Mouse (Mus musculus): ENCODE data around the gene Borcs5.

Borcs5 gene

DNA sequence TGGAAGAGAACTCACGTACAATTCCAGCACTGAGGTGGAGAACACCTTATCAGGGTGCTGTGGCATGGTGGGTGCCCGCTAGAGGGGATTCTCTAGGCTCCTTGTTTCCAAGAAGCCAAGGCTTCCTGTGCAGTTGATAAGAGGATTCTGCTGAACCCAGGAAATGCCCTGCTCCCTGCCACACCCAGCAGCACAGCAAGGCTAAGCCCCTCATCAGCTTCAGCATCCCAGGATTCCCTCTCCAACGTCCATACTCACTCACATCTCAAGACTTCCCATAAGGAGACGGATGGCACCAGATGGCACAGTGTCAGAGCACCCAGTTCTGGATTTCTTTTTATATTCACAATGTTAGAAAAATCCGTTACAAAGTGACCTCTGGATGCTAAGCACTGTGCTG is 79.8 kb downstream of the Borcs5 start:
- no peak for DNase-seq

DNA sequence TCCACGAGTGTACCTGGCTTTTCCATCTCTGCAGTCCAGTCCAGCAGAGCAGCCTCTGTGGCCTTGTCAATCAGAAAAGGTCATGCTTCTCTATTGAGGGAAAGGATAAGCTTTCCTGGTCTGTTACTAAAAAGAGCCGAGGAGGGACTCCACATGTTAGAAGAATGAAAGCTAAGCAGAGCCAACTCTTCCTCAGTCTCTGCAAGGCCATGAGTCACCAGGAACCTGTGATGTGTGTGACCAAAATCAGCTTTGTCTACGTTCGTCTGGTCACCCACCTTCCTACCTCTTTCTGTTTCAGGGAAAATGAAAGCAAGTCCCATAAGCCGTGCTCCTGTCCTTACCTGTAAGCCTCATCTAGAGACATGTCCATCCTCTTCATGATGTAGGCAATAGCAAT is 80.8 kb downstream of the Borcs5 start:
- DNase-seq: no peak

DNA sequence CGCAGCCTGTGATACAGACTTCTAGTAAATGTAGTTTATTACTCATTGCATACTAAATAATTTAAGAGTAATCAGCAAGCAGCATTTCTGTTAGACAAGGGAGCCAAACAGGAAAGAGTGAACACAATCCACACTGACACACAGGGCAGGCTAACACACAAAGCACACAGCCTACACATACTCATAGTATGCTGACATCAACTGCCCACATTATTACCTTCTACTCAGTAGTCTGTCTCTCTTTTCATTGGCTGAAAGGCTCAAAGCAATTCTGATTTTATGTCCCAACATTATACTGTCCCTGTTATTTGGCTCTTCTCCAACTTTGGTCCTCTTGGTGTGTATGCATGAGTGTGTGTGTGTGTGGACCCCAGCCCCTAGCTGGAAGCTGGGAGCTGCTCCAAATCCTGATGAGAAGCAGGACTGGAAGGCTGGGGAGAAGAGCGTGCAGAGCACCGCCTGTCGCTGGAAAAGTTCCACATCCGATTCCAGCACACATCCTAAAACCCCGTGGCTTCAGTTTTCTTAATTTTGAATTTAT is 82.5 kb downstream of the Borcs5 start:
- DNase-seq: no peak

DNA sequence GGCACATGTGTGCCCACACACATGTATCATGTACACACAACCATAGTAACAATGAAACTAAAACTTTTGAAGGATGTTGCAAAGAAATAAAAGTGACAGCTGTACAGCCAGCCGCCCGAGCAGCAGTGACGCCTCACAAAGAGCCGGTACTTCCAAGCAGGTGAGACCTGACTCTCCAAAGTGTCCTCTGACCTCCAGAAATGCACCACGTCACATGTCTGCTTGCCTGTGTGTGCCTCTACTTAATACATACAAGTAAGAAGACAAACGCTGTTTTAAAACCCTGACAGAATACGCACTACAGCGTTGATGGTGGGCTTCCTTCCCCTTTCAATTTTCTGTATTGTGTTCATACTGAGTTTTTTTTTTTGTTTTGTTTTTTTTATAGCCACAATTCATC is 83.6 kb downstream of the Borcs5 start:
- no peak for DNase-seq

DNA sequence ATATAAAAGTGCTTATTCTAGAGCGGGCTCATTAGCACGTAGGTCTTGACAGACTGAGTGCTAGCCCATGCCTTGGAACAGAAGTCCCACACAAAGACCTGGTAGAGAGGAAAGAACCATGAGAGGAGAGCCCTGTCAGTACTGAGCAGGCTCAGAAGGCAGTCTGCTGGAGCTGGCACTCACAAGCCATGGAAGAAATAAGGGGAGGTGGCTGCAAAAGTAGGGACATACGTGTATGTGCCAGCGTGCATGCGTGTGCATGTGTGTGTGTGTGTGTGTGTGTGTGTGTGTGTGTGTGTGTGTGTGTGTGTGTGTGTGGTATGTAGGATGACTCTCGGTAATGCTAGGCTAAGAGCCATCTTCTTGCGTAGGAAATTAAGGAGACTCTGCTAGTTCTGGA is 84.0 kb downstream of the Borcs5 start:
- DNase-seq: no peak

DNA sequence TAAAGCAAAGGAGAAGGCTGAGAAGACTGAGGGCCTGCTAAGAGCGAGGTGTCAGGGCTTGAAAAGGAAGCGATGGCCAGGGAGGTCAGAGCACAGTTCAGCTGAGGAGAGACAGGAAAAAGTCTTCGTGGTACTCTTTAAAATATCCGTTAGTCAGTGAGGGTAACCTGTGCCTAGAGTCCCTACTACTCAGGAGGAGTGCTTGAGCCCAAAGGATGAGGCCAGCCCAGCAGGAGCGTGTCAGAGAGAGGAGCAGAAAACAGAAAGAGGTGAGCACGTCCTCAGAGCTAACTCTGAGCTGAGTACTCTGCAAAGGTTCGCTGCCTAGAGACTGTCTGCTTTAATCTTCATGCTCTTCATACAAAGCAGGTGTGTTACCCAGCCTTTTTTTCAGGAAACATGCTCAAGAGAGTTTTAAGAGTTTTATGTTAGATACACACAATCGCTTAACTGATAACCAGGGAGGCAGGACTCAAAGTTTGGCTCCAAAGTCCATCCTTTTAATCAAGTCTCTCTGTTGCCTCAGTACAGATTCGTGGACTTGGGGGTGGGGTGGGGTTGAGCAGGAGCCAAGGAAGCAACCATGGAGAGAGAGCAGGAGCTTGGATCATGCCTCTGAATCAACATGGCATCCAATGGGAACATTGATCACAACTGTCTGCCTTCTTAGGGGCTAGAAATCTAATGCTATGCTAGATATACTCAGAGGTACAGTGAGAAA is 84.7 kb downstream of the Borcs5 start:
- DNase-seq: no peak

DNA sequence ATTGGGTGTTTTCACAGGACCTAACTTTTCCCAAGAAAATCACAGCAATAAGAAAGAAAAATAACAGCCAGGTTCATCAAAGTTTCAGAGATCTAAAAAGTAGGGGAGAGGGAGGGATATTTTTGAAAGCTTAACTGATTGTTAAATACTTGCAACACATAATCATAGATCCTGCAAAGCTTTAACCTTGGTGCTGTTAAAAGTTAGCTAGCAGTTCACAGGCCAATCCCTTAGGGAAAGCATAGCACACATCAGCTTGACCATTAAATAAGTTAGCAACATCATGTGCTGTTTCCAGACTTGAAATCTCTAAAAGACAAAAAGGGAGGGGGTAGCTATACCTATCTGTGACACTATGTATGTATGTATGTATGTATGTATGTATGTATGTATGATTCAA is 86.1 kb downstream of the Borcs5 start:
- DNase-seq: no peak

DNA sequence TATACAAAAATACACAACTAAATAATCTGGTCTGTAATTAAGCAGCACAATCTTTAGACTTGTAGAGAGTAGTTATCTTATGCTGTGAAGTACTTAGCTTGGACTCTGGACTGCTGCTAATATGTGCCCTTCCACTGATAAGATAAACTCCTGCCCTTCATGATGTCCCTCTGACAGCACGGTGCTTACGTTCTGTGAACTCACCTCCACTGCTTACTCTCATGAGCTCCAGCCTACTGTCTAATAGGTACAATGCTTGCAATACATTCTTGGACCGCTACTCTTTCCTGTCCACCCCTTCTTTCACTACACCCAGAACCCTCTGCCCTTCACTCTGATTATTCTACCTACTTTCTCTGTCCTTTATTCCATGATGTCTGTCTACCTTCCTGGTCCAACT is 91.7 kb downstream of the Borcs5 start:
- DNase-seq: no peak

DNA sequence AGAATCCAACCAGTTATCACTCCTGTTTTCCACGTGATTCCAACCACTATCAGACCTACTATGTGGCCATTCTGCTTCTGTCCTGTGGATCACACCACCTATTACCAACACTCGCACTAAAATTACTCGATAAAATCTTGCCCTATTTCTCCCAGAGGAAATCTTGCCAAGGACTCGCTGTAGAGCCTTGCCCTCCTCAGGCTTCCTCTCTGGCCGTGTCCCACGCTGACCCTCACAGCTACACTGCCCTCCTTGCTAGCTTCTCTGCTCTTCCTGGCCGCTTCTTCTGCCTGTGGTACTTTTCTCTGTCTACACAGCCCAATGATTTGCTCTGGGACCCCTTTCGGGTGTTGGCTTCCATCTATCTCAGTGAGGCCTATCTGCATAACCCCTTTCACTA is 93.5 kb downstream of the Borcs5 start:
- DNase-seq: no peak

DNA sequence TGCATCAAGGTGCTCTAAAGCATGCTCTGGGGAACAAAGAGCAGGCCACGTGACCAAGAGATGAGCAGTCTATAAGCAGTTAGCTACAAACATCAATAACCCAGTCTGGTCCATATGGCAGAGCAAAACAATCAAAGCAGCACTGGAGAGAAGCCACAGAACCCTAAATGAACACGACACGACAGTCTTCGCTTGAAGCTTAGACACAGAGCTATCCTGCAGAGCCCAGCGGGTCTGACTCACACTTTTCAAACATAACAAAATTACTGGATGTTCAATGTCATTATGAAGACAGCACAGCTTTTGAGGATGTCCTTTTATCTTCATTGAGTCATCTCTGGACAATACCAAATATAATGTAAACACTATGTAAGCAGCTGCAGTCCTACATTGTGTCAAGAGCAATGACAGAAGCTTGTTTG is 94.5 kb downstream of the Borcs5 start:
- no peak for DNase-seq

DNA sequence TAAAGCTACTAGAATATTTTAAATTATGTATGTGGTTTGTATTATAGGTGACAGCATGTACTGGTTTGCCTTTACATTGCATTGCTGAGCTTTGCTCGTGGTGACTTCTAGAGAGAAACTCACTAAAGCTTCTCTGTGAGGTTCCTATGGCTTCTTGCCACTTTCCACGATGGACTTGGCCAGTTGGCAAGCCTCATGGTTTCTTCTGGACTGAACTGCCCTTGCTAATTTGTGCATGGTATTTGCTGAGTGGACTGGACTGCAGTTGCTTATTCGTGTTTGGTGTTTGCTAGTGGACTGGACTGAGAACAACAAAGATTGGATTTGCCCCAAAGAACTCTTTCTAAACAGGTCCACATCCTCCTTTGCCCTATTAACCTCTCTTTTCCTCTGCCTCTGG is 97.5 kb downstream of the Borcs5 start:
- no peak for DNase-seq

DNA sequence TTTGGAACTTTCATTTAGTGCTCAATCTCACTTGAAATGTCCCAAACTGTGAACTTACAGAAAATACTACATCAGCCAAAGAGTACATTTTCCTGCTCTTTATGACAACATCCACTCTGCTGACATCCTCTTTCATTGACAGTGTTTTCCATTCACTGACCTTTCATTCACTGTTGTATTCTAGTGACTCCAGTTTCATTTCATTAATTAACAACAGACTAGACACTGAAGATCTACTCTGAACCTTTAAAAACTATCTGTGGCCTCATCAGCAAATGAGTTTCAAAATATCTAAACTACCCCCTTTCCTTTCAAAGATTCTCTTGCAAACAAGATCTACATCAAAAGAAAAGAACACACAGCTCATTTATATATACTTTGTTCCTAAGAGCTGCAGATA is 104.3 kb downstream of the Borcs5 start:
- DNase-seq: no peak

DNA sequence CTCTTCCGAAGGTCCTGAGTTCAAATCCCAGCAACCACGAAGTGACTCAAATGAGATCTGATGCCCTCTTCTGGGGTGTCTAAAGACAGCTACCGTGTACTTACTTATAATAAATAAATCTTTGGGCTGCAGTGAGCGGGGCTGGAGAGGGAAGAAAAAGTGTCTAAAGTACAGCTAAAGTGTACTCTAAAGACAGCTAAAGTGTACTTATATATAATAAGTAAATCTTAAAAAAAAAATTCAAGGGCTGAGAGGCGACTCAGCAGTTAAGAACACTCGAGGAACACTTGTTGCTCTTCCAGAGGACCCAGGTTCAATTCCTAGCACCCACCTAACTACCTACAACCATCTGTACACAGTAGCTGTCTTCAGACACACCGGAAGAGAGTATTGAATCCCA is 106.6 kb downstream of the Borcs5 start:
- no peak for DNase-seq

DNA sequence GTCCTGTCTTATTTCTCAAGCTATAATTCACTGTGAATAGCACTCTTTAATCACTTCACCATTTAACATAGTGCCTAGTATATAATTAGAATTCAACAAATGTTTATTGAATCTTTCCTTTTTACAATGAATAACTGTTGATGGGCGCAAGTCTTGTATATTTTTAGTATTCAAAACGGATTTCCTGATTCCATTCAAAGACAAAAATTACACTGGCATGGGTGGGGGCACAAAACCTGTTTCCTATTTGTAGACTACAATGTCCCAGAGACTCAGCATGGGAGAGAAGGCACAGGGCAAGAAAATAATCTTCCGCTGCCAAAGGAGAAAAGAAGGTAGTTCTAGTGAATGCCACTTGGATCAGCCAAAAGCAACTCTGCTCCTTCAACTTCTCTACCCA is 108.8 kb downstream of the Borcs5 start:
- DNase-seq: no peak

DNA sequence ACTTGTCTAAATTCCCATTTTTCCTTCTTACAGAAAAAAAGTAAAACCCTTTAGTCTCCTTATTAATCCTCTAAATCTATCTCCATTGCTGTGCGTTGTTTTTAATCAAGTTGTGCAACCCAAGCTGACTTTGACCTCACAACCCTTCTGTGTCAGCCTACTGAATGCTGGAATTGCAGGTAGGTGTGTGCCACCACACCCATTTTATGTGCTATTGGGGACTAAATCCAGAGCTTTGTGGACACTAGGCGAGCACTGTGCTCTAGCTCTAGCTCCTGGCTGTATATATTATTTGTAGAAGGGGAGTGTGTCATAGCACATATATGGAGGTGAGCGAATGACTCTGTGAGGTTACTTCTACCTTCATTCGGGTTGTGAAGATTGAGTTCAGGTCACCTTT is 111.8 kb downstream of the Borcs5 start:
- DNase-seq: no peak

DNA sequence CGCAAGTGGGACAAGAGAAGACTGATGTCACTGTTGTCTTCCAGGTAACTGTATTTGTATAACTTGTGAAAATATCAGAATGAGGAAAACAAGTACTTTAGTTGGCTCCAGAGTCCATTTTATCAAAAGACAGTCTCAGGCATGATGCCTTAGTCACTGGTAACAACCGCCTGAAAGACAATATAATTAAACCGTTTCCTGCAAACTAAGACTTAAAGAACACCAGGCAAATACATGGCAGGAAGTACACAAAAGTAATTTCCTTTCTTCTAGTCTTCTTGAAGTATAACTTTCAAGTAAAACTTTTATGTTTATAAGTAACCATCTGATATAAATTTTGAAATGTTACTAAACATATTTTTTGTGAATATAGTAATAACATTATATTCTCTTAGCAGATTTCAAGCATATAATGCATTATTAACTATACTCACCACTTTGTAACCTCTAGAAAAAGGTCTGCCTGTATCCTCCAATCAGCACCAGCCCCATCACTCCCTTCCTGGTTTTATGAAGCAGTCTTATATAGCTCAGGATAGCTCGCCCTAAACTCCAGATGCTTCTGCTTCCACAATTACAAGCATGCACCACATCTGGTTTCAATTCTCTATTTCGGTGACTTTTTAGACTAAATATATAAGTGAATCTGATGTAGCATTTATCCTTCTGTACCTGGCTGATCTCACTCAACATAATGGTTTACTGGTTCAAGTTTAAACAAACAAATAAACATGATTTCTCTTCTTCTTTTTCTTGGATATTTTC is 112.8 kb downstream of the Borcs5 start:
- DNase-seq: no peak

DNA sequence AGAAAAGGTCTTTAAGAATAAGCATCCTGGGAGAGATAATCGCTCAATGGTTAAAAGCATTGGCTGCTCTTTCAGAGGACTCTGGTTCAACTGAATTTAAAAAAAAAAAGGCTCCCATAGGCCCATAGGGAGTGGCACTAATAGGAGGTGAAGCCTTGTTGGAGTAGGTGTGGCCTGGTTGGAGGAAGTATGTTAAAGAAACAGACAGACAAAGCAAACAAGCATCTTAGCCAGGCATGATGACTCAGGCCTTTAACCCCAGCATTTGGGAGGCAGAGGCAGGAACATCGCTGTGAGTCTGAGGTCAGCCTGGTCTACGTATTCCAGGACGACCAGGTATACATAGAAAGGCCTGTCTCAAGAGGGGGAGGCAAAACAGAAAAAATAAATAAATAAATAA is 114.1 kb downstream of the Borcs5 start:
- DNase-seq: no peak

DNA sequence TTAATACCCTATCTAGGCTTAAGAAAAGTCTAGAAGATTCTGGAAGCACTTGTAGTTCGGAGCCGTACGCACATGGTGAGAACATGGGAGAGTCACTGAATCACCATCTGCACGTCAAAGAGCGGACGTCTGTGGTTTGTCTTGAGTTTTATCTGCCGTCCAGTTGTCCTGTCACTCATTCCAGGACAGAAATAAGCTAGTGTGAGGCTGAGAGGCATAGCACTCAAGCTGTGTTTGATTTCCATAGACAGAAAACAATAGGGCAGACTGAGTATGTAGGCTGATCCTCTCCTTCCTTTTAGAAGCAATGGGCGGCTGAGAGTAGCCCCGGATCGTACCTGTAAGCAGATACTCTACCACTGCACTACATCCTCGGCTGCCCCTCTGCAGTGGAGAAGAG is 114.5 kb downstream of the Borcs5 start:
- DNase-seq: no peak

DNA sequence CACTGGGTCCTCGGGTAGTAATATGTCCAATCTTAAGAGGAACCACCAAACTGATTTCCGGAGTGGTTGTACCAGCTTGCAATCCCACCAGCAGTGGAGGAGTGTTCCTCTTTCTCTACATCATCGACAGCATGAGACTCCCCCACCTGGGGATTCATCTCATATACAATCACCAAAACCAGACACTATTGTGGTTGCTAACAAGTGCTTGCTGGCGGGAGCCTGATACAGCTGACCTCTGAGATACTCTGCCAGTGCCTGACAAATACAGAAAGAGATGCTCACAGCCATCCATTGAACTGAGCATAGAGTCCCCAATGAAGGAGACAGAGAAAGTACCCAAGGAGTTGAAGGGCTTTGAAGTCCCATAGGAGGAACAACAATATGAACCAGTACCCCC is 116.7 kb downstream of the Borcs5 start:
- DNase-seq: no peak

Data from cerebellum, adult 9-10 months (tissue).